Mouse (Mus musculus) right cerebral cortex, adult 18-20 months (tissue): ENCODE measurements at regions not wholly inside any gene's neighbourhood (a gene's known extent, or its start where the extent isn't known, plus 50 kb on each side); places are given as distances from the start of the nearest gene placed in this dataset.
"Not testable (repeated sequence)": the region's sequence is repeated elsewhere in the genome, so short reads cannot be mapped to it uniquely, and the experiment has no call there.

Source experiments
- DNase-seq: peaks from one replicate; pipeline ENCODE4 v3.0.0; 2022; ENCODE audit warnings: mixed read lengths

DNA sequence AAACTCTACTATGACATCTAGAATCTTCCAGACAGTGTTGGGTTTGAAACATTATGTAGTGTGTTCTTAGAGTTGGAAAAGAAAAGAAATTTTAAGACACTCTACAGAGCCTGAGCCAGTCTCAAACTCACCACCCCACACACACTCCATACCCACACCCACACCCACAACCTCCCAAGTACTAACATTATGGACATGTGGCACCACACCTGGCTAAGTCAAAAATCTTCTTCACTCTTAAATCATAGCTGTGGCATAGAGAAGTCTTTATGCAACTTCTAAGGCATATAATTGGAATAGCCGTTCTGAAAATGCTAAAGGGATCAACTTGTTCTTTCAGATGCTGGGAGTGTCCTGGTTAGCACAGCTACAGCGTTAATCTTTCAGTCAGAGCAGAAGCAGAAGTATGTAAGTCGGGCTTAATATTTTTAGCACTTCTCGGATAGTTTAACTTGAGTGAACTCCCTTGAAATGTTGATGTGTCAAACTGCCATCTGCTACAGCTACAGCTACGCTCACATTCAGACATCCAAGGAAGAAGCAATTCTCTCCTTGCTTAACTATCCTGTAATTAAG lies 68.6 kb upstream of the Creb1 start:
- peak; percentile 52 for DNase-seq

DNA sequence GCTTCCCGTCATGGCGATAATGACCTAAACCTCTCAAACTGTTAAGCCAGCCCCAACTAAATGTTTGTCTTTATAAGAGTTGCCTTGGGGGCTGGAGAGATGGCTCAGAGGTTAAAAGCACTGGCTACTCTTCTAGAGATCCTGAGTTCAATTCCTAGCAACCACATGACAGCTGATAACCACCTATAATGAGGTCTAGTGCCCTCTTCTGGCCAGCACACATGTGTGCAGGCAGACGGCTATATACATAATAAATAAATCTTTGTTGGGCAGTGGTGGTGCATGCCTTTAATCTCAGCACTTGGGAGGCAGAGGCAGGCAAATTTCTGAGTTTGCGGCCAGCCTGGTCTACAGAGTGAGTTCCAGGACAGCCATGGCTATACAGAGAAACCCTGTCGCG lies 70.8 kb upstream of the Creb1 start:
- not testable (repeated sequence) for DNase-seq

DNA sequence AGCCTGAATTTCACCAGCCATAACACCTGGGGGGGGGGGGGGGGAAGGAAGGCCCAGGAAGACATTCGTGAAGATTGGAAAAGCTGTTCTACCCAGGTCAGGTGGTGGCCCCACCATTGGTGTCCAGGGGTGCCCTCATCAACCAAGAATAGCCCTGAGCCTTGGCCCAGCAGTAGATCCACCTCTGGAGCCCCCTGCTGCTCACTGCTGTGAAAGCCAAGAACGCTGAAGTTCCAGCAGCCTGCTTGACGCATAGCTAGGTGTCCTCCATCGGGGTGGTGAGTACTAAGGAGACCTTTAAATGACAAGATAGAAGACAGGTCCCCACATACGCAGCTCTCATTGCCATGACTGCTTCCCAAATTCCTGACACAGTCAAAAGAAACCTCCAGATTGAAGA lies 74.6 kb upstream of the Creb1 start:
- DNase-seq, result no peak

DNA sequence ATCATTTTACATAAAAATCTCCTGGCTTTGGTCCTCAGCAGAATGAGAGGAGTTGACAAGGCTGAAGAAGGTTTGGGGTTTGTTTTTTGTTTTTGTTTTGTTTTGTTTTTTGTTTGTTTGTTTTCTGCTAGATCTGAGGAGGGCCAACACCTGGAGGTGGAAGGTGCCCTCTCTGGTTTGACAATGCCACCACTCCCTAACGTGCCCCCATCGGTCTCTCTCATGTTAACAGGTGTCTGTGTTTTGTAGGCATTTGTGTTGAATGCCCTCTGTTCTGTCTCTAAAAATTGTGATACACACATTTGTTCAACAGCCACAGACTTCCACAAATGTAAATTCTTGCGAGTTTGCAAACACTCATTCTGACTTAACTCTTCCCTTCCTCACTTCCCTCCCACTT lies 83.3 kb upstream of the Creb1 start:
- DNase-seq, result no peak

DNA sequence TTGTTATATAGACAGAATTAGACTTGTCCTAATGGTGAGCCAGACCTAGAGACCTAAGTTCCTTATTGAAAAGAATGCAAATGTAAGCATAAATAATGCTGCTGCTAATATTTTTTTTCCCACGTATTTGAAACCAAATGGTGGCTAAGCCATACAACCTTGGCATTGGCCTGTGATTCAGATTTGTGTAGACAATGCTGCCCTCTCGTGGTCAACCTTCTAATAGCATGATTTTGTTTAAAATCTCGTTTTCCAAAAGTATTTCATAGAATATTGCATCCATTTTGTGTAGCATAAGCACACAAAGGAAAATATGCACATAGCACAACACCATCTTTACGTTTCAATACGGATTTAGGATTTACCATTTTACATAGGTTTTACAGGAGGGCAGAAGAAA lies 84.4 kb upstream of the Creb1 start:
- peak; percentile 69 for DNase-seq

DNA sequence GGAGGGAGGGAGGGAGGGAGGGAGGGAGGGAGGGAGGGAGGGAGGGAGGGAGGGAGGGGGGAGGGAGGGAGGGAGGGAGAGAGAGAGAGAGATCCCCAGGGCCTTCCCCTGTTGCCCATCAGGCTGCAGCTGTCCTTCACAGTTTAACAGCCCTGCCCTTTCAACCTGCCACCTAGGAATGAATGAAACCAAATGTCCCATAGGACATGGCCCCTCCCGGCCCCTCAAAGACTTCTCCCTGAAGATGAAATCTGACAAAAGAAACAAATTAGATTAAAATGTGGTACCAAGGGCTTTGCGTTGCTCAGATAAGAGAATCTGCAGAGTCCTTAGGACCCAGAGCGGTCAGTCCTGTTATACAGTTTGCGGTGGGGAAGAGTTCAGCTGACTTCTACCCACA lies 86.0 kb upstream of the Creb1 start:
- no peak for DNase-seq

DNA sequence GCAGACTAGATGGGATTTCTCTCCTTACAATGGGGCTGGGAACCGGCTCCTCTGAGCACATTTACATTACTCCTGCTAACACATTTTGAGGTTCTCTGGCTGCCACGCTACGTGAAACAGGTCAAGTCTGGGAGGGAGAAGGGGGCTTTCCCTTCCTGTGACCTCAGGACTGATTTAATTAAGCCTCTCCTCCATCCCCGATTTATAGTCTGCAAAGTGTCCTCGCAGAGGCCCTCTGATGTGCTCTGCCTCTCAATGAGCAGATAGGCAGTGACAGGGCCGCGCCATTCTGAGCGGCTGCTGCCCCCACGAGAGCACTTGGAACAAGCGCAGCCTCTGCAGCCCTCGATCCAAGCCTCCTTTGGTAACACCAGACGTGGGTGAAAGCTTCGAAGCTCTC lies 86.5 kb upstream of the Creb1 start:
- DNase-seq, result peak; percentile 92

DNA sequence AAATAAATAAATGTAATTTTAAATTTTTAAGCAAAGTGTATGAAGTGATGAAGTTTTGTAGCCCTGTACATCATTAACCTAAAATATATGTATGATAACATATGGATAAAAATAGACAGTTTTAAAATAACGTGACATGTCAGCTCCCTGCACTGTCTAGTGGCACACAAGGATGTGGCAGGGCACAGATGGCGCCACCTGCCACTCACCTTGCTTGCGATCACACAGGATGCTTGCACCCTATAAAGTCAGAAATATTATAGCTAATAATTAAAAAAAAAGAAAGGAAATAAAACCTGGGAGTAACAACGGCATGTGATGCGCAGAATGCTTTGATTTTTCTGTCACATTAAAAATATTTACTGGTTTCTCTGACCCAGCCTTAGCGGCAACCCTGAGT lies 89.0 kb upstream of the Creb1 start:
- DNase-seq, result no peak

DNA sequence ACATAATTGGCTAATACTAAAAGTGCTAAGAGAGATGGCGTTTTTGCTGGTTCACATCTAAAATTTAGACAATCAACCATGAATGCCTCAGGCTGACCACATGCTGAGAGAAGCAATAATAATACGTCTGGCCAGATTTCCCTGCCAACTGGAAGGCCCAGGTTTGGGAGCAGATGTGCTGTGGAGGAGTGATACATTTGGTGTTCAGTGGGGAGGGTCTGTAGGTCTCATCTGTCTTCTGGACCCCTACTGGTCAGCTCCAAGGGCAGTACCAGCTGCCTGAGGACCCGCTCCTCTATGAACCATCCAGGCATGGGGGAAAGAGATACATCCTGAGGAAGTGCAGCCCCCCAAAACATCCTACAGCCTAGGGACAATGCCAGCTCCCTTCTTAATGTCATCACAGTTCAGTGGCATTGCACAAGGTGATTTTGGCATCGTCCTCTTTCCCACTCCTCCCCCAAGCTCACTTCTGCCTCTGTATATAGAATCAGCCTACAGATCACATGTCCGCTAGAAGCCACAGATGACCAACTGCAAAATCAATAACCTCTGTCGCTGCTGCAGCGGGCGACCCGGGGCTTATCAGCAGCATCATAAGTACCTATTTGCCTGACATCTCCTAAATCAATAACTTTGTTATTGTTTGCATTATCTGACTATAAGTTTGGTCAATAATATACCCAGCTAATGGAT lies 90.1 kb upstream of the Creb1 start:
- DNase-seq, result no peak

DNA sequence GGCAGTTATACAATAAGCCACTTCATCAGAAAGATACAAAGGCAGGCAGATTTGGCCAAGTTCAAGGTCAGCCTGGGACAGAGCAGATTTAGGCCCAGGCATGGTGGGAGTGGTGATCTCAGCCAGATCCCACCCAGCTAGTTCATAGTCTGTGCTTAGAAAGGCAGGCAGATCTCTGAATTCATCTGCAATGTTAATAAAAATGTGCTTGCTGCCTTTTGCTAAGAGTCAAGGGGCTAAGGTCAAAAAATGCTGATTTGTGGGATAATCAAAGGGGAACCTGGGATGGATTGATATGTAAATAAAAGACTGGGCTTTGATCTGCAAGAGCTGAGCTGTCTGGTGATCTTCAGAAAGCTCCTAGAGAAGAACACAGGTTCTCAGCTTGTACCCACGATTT lies 109.2 kb upstream of the Creb1 start:
- DNase-seq, result no peak

DNA sequence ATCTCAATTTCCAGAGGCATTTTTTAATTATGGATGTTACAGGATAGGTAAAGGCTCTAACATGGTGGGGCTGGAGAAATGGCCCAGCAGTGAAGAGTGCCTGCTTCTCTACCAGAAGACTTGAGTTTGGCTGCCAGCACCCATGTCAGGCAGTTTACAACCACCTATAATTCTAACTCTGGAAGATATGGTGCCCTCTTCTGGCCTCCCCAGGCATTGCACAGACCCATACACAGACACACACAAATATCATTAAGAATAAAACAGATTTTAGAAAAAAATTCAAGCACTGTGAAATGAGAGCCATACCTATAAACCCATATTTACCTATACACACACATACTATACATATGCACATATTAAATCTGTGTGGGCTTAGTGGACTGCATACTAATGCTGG lies 113.9 kb upstream of the Creb1 start:
- DNase-seq, result no peak

DNA sequence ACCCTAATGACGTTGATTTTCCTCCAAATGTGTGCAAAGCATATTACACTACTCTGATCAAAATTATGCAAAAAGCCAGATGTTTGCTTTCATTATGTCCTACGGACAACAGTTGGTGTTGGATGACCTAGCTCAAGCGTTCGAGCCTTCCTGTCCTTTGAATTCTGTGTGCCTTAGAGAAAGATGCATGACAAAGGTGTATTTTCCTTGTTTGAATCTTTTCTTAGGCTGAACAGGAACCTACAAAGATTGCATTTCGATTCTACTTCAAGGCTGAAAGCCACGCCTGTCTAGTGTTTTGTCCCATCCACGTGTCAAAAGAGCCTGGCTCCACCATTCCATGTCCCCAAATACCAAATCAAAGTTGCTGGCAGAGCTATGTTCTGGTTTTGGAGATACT lies 116.5 kb upstream of the Creb1 start:
- DNase-seq, result no peak

DNA sequence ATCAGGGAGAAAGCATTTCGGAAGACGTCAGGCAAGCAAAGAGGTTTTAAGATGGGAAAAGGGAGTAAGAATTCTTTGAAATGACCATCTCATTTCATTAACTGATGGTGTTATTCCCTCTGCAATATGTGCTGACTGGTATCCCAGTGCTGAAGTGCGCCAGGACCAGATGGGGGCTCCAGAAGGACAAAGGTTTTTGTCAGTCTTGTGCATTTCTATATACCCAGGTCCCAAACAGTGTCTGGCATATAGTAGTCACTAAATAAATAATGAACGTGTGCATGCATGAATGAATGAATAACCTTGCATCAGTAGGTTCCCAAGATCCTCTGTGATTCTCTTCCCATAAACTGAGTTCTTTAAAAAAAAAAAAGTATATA lies 119.3 kb upstream of the Creb1 start:
- DNase-seq, result no peak

DNA sequence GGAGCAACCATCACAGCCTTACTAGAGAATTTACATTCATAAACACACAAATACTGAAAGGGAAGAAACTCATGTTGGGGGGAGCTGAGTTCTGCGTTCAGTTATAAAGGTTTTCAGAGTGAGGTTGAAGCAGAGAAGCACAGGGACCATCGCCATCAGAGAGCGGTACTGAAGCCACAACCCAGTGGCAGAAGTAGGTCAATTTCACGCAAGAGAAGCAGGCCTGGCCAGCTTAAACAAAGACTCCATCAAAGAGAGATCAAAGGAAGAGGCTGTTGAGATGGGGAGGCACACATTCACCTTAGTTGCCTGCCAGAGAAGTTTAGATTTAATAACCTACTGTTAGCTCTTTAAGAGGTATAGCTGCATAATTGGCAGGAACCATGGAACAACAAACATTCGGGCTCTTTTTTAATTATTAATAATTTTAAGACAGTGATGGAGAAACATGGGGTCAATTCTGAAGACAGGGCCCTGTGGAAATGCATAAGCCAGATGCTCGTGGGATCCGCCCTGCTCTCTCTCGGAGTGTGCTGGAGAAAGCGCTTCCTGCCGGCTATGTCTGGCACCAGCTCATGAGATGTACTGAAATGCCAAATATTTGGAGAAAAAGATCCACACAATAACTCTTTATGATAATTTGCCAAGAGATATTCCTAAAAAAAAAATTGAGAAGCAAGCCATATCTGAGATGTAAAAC lies 119.8 kb upstream of the Creb1 start:
- no peak for DNase-seq

DNA sequence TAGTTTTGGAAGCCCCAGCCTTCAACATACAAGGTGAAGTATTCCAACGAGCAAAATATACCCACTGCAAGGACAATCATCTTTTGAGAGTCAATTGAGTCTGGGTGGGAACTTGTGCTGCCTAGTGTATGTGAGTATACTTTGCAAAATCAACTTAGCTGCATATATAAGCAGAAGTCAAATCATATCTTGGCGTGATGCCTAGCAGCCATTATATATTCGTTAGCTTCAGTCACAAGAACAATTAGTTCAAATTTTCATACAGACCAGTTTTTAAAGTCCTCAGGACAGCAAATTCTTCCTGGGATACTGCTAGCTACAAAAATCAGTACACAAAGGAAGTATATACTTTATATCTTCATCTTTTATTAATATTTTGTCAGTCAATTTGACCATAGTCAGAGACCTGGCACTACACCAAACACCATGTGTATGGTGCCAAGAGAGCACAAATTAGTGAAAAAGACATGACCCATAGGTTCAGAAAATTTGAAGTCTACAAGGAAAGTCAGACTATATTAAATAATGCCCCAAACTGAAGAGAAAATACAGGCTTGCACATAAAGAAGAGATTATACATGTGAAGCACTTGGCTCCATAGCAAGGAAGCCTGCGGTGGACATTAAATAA lies 120.5 kb upstream of the Creb1 start:
- no peak for DNase-seq

DNA sequence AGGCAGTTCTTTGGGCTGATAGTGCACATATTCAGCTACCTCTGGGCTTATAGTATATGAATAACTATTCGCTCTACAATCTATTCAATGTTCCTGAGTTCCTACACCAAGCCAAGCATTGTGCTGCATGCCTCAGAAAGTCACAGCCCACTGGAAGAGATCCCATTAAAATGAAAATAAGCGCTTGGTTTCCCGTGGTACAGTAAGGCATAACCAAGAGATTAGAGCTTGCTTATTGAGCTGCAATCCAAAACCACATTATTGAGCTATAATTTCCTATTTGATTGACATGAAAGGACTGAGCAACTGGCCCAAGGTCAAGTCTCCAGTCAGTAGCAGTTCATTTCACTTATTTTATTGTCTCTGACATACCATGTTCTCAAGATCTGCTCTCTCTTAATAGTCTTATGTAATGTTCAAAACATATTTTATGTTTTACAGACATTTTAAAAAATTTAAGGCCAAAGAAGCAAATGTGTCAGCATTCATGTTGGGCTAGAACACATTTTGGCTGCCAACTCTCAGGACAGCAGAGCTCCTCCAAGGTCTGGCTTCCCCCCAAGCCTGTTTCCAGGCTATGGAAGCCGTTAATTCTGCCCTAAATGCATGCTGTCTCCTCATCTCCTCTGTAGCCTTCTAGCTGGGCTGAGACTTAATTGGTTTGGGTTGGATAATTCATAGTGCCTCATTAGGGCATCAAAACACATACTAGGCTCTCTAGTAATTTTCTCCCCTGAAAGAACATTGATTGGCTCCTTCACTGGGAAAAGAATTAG lies 123.5 kb upstream of the Creb1 start:
- peak; percentile 21 for DNase-seq

DNA sequence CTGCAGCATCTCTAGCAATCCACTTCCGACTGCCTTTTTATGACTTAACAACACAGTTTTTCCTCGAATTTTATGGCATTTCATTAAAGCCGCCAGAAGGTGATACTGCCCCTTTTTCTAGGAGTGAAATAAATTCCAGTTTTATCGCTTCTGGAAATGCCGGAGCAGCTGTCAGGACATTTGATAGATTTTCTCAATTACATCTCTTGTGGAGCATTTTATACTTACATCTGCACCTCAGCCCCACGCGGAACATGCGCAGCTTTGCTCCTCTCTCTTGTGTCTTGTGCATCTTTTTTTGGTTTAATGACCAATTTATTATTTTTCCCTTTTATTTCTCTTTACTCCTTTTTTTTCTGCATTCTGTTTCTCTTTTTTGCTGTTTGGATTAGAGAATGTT lies 140.9 kb upstream of the Creb1 start:
- DNase-seq, result no peak

DNA sequence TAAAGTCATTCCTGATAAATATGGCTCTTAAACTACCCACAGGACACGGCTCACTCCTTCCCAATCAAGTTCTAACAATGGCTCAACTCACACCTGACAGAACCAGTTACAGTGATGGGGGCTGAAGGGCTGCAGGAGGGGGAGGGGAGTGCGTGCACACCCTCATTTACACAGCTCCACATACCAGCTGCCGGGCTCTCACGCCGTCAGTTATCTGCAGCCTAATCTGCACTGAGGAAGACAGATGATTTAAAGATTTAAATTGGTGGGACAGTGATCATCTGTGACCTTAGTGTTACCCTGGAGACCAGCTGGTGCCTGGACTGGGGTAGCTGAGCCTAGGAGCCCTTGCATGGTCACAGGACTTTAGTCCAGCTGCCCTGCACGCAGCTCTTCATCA lies 151.2 kb upstream of the Creb1 start:
- DNase-seq, result no peak

DNA sequence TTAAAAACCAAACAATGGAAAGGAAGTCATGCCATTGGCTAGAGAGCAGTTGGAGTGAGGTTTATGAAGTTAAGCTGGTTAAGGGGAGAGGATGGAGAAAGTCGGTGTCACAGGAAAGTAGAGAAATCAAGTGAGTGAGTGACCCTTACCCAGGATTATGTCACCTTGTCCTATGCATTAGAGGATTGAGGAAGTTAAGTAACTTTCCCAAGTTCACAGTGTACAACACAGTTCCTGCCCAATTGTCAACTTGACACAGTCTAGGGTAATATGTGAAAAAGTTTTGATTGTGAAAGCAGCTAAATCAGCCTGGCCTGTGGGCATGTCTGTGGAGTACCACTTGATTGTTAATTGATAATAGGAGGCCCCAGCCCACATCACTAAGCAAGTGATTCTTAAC lies 156.0 kb upstream of the Creb1 start:
- DNase-seq, result not testable (repeated sequence)

DNA sequence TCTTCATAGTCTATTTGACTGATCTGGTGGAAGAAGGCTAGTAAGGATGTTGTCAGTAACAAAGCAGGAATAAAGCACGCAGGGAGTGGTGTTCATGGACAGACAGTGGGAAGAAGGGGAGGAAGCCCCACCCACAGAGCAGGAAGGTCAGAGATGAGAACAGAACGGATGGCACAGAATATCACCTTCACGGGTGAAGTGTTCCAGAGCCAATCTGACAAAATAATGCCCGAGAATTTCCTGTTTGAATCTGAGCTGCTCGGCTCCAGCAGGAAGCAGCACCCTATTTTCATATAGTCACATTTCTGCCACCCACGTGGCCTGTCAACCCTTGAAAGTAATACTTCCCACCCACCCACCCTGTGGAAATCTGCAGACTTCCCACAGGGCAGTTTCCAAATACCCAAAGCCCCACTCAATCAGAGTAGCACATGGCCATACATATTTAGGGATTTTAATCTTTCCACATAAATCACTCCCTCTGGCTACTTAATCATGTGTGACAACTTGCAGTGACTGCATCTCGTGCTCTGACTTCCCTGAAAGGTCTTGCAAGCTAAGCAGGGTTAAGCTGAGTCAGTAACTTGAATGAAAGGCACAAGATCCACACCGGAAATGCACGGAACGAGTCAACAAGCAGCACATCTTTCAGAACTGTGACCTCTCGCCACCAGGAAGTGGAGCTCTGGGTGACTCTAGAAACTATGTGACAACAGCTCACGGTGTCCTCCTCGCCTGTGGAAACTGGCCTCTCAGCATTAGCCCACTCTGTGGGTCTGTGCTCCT lies 158.0 kb upstream of the Creb1 start:
- peak; percentile 12 for DNase-seq

DNA sequence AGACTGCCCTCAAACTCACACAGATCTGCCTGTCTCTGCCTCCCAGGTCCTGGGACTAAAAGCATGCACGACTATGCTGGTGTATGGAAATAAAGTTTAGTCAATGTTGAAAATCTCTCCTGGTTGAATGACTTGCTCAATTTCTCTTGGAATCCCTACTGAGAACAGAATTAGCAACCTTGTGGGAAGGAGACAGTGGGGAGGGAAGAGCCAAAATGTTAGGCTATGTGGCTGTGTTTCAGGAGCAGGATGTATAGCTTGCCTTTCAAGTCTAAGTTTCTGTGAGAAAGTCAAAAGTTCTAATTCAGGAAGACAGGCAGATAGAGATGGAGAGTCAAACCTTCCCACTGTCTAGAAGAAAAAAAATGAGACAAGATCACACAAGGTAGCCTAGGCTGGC lies 168.3 kb upstream of the Creb1 start:
- DNase-seq, result no peak

DNA sequence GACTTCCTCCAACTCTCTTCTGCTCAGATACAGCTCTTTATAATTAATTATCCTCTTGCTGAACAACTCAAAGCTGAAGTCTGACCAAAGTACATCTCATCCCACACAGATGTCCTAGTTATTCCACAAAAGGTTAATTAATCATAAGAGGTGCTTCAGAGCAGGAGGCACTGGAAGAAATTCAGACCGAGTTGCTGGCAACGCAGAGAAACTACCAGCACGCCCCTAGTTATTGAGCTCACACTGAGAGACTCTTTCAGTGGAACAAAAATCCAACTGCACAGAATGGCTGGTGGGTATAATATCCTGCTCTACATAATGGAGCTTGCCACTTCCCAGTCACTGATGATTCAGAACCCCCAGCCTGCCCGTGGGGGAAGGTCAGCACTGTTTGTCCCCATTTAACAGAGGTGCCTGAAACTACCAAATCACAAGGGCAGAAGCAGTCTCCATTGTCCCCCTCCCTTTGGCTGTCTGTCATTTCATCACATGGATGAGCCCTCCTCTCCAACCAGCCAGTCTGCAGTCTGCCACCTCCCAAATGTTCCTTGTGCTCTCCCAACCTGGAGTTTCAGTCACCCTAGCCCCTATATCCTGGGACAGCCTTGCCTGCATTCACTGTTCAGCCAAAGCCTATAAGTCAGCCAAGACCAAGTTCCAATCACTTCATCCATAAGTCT lies 170.3 kb upstream of the Creb1 start:
- DNase-seq, result no peak
